Mouse (Mus musculus): ENCODE measurements around the gene Dapk3.

- TF ChIP-seq CTCF (IDR thresholded peaks at IDR 0.05; ENCODE audit: control insufficient read depth, insufficient read depth, insufficient replicate concordance, low read depth, low read length) (no peak), POLR2A (IDR thresholded peaks at IDR 0.05; ENCODE audit: control insufficient read depth, low read depth, low read length) (no peak)
These were observed 41.2 kb upstream of the Dapk3 start for GRCm38 (mm10) chr10:81141455-81142210.
